Mouse (Mus musculus) hindbrain, embryonic 12.5 days (tissue): ENCODE measurements around the gene Adamtsl5. TPM values are rescaled to one million over a fixed set of nuclear protein-coding genes. Genes with fewer than 3 reads are reported as not detected.

Experiments
- ATAC-seq: fragments of 200-750 bp; cut with Nextera tagmentation; 2 replicates; pipeline ENCODE4 v1.8.0; 2017; ENCODE audit warnings: moderate TSS enrichment; ENCODE audit not compliant: low FRiP score
- H3K27ac ChIP-seq: fragments of 300-500 bp; sonication (generic); 2 replicates; pipeline ENCODE4 v1.5.1; 2016; ENCODE audit warnings: mild to moderate bottlenecking
- H3K27me3 ChIP-seq: fragments of 300-500 bp; sonication (generic); 2 replicates; pipeline ENCODE4 v1.6.1; 2016; ENCODE audit warnings: mild to moderate bottlenecking
- H3K36me3 ChIP-seq: fragments of 300-500 bp; sonication (generic); 2 replicates; pipeline ENCODE4 v1.6.1; 2016; ENCODE audit warnings: mild to moderate bottlenecking
- H3K4me1 ChIP-seq: fragments of 300-500 bp; sonication (generic); 2 replicates; pipeline ENCODE4 v1.6.1; 2016
- H3K4me2 ChIP-seq: fragments of 300-500 bp; sonication (generic); replicated peaks from 2 replicates; pipeline ENCODE4 v1.6.1; 2016; ENCODE audit warnings: mild to moderate bottlenecking
- H3K4me3 ChIP-seq: fragments of 300-500 bp; sonication (generic); 2 replicates; pipeline ENCODE4 v1.5.1; 2016; ENCODE audit warnings: mild to moderate bottlenecking
- H3K9ac ChIP-seq: fragments of 300-500 bp; sonication (generic); 2 replicates; pipeline ENCODE4 v1.6.1; 2016; ENCODE audit warnings: mild to moderate bottlenecking, moderate library complexity
- H3K9me3 ChIP-seq: fragments of 300-500 bp; sonication (generic); replicated peaks from 2 replicates; pipeline ENCODE4 v1.6.1; 2016; ENCODE audit warnings: mild to moderate bottlenecking
- WGBS: fragments of 180-500 bp; shearing (Covaris S2); methylation state at CpG from one replicate; pipeline ENCODE4 v1.1.7; 2016; 5-methylcytosine and 5-hydroxymethylcytosine counted together
- polyA plus RNA-seq: library from polyadenylated mRNA; unstranded; fragments of >200 nt; fragmentation: Nextera tagmentation; extraction: Ambion mirVana; gene quantifications from 2 replicates; pipeline ENCODE4 v1.2.1, GENCODE M21; 2016

Gene Adamtsl5
- polyA plus RNA-seq = 0.38 and 0.77 TPM in 2 replicates

DNA sequence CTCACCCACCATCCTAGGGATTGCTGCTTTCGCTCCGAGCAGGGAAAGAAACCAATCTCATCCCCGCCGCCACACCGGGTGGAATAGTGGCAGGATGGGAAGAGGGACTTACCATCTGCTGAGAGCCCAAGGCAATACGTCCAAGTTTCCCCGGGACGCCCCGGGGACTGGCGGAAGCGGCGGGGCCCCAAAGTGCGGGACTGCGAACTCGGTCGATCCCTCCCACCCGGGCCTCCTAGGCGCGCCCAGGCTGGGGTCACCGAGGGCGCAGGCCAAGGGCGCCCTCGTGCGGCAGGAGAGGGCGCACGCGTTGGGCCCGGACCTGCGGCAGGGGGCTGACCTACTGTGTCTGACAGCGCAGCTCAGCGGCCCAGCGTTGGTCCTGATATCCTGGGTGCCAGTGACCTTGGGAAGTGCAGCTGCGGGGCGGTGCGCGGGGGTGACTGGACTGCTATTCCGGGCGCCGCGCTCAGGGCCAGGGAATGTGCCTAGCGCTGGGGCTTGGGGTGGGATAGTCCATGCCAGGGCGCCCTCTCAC, at the start of gene Adamtsl5:
Adamtsl5 (minus strand) TSS at position 169 of the 538 bp plus-strand sequence.
- Histone ChIP-seq H3K4me2 (peak within 1 kb of the TSS; percentile 31), H3K4me1 (peaks cover 22% of the 10 kb centered on the region), H3K9ac (peak within 1 kb of the TSS; percentile 6; the same call in 1 of the 2 replicates), H3K27me3 (peaks cover 98% of the 10 kb centered on the region), H3K27ac (no peak within 1 kb of the TSS), H3K36me3 (no peaks in the 10 kb centered on the region), H3K4me3 (peak within 1 kb of the TSS; percentile 7), H3K9me3 (no peaks in the 10 kb centered on the region)
- under 1% methylated on average over 40 of the region's 42 CpGs for WGBS
- ATAC-seq = 0 out of 2 replicates have a peak, but pooled peaks have one; percentile 15

DNA sequence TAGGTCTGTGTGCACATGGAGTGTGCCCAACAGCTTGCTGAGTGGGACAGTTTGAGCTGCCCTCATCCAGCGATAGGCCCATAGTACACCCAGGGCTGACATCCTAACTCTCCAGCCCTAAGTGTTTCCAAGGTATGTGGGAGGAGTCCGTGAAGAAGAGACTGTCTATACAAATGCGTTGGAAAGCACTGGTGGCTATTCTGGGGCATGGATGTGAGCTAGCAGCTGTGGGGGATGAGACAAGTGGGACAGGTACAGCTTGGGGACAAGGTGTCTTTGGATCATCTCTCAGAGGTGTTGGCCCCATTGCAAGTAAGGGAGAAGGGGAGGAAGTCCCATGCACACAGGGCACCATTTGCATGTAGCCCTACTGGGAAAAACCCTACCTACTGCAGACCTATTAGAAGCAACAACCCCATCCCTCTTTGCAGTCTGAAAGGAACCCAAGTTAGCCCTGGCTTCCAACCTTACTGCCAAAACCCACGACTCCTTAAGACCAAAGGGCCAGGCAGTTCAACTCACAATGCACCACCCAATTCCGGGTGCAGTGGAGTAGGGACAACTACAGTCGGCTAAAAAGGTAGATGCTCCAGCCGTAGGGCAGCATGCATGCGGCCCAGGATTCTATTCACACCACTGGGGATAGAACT, 49.4 kb upstream of the Adamtsl5 start:
- Histone ChIP-seq H3K27ac (peak overlapping the region; percentile 99), H3K4me1 (peaks cover 26% of the 10 kb centered on the region), H3K27me3 (no peaks in the 10 kb centered on the region), H3K4me2 (peak overlapping the region; percentile 83), H3K9ac (peak overlapping the region; percentile 90), H3K9me3 (no peaks in the 10 kb centered on the region), H3K36me3 (peaks cover 50% of the 10 kb centered on the region), H3K4me3 (peak overlapping the region; percentile 72)
- ATAC-seq = no peak
- 58% methylated on average over 8 of the region's 8 CpGs for WGBS

DNA sequence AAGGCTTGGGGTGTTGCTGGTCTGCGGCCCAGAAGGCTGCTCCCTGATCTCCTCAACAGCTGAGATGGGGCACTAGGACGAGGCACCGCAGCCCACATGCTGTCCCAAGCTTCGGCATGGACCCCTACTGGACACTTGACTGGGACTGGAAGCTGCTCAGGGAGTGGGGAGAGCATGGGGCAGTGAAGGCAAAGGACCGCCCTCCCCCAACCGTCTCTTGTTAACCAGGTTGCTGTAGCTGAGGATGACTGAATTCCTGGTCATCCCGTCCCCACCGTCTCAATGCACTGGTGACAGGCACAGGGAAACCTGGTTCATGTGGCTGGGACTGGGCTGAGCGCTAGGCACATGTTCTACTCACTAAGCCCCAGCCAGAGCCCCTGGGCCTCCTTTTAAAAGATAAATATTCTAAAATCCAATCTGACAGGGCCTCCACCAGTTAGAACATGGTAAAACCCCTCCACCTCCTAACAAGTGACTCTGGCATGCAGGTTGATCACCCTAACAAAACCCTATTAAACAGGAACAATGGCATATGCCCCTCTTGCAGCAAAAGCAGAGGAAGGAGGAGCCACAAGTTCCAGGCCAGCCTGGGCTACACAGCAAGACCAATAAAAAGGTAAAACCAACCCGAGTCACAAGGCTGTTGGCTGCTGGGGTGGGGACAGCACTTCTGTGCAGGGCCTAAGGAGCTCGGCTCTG, 48.8 kb upstream of the Adamtsl5 start:
- H3K9me3 ChIP-seq = no peaks in the 10 kb centered on the region
- peak overlapping the region; percentile 72 for H3K4me3 ChIP-seq
- H3K9ac ChIP-seq = peak overlapping the region; percentile 90
- peaks cover 26% of the 10 kb centered on the region for H3K4me1 ChIP-seq
- H3K4me2 ChIP-seq = peak overlapping the region; percentile 83
- WGBS = 90% methylated on average over 11 of the region's 11 CpGs
- H3K36me3 ChIP-seq = peaks cover 52% of the 10 kb centered on the region
- peak overlapping the region; percentile 99; the same call in 1 of the 2 replicates for H3K27ac ChIP-seq
- ATAC-seq = no peak
- H3K27me3 ChIP-seq = no peaks in the 10 kb centered on the region

GRCm38 (mm10) chr10:80395025-80395627, 46.9 kb upstream of the Adamtsl5 start:
- Histone ChIP-seq H3K9ac (no peak overlapping the region), H3K4me2 (no peak overlapping the region), H3K27ac (no peak overlapping the region), H3K9me3 (no peaks in the 10 kb centered on the region), H3K4me3 (no peak overlapping the region), H3K27me3 (no peaks in the 10 kb centered on the region), H3K4me1 (peaks cover 19% of the 10 kb centered on the region), H3K36me3 (peaks cover 61% of the 10 kb centered on the region)
- WGBS = 93% methylated on average over 35 of the region's 35 CpGs
- ATAC-seq = no peak

DNA sequence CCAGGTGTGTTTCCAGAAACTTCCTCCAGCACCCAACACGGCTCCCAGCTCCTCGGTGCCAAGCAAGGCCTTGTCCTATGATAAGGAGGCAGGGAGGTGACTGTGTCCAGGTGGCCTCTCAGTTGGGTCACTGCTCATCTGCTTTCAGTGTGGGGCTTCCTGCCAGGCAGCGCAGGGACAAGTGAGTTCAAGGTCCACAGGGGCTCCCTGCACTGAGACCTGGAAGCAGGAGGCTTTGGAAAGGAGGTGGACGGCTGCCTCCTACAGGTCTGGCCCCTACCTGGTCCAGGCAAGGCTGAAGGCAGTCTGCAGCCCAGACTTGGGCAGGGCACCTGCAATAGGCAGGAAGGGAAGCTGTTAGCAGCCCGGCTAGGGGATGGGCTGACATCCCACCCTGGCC, 44.5 kb upstream of the Adamtsl5 start:
- Histone ChIP-seq H3K9ac (no peak overlapping the region), H3K27me3 (no peaks in the 10 kb centered on the region), H3K4me3 (0 out of 2 replicates have a peak overlapping the region, but pooled peaks have one; percentile 3), H3K27ac (no peak overlapping the region), H3K36me3 (peaks cover 63% of the 10 kb centered on the region), H3K9me3 (no peaks in the 10 kb centered on the region), H3K4me2 (no peak overlapping the region), H3K4me1 (peaks cover 22% of the 10 kb centered on the region)
- ATAC-seq = no peak
- WGBS = 91% methylated on average over 5 of the region's 5 CpGs

GRCm38 (mm10) chr10:80390697-80391096, 42.5 kb upstream of the Adamtsl5 start:
- Histone ChIP-seq H3K4me3 (no peak overlapping the region), H3K9ac (no peak overlapping the region), H3K4me1 (peaks cover 11% of the 10 kb centered on the region), H3K4me2 (no peak overlapping the region), H3K36me3 (peaks cover 58% of the 10 kb centered on the region), H3K9me3 (no peaks in the 10 kb centered on the region), H3K27me3 (no peaks in the 10 kb centered on the region), H3K27ac (no peak overlapping the region)
- ATAC-seq = no peak
- 86% methylated on average over 9 of the region's 9 CpGs for WGBS

GRCm38 (mm10) chr10:80389185-80389708, 41.0 kb upstream of the Adamtsl5 start:
- Histone ChIP-seq H3K4me1 (peaks cover 20% of the 10 kb centered on the region), H3K36me3 (peaks cover 49% of the 10 kb centered on the region), H3K4me2 (no peak overlapping the region), H3K4me3 (no peak overlapping the region), H3K27me3 (no peaks in the 10 kb centered on the region), H3K9me3 (no peaks in the 10 kb centered on the region), H3K27ac (no peak overlapping the region), H3K9ac (no peak overlapping the region)
- 77% methylated on average over 4 of the region's 4 CpGs for whole genome bisulfite sequencing
- ATAC-seq = no peak

- Histone ChIP-seq H3K36me3 (peaks cover 48% of the 10 kb centered on the region), H3K27ac (no peak overlapping the region), H3K4me1 (peaks cover 25% of the 10 kb centered on the region), H3K9me3 (no peaks in the 10 kb centered on the region), H3K4me3 (peak overlapping the region; percentile 99; the same call in 1 of the 2 replicates), H3K4me2 (peak overlapping the region; percentile 91; the same call in 1 of the 2 replicates), H3K9ac (no peak overlapping the region), H3K27me3 (no peaks in the 10 kb centered on the region)
- WGBS = 24% methylated on average over 2 of the region's 2 CpGs
- ATAC-seq = no peak
Measured at GRCm38 (mm10) chr10:80388731-80389130, 40.5 kb upstream of the Adamtsl5 start.

DNA sequence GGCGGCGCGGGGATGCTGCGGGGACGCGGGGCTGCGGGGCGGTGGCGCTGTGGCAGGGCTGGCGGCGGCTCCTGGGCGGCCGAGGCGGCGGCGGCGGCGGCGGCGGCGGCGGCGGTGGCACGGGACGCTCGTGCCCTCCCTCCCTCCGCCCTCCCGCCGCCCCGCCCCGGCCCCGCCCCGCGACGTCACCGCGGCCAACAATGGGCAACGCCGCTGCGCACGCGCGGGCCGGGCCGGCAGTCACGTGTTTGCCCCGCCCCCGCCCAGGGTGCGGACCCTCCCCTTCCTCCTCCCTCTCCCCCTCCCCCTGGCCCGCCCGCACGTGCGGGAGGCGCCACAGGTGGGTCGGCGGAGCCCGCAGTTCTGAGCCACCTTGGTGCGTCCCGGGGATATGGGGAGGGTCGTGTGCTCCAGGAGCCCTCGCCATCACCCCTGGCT, 39.3 kb upstream of the Adamtsl5 start, which contains the start of gene Mex3d:
Mex3d (minus strand) TSS at position 138 of the 438 bp plus-strand sequence.
- Histone ChIP-seq H3K9ac (peak within 1 kb of the TSS; percentile 100), H3K27me3 (no peaks in the 10 kb centered on the region), H3K36me3 (peaks cover 48% of the 10 kb centered on the region), H3K4me2 (peak within 1 kb of the TSS; percentile 91), H3K9me3 (no peaks in the 10 kb centered on the region), H3K27ac (peak within 1 kb of the TSS; percentile 98), H3K4me1 (peaks cover 37% of the 10 kb centered on the region), H3K4me3 (peak within 1 kb of the TSS; percentile 99)
- peak; percentile 23 for ATAC-seq
- WGBS = 0% methylated on average over 15 of the region's 61 CpGs

DNA sequence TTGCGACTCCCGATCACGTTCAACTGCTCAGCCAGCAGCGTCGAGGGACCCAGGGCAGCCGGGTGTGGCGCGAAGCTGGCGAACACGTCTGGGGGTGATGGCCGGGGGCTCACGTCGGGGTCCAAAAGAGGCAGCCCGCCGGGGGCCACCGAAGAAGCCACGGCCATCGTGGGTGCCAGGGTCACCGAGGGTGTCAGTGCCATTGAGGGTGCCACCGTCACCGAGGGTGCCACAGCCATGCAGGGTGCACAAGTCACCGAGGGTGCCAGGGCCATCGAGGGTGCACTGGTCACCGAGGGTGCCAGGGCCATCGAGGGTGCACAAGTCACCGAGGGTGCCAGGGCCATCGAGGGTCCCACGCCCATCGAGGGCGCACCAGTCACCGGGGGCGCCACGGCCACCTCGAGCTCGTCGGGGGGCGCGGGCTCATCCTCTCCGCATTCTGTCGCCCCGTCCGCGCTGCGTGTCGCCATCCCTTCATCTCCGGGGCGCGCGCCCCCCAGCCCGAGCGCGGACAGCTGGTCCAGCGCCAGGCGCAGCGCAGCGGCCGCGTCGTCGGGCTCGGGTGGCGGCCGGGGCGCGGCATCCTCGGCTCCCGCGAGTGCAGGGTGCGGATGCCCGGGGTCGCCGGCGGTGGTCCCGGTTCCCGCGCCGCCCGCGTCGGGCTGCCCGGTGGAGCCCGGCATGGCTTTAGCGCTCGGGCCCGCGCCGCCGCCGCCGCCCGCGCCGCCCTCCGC, 38.7 kb upstream of the Adamtsl5 start:
- peak overlapping the region; percentile 98 for H3K27ac ChIP-seq
- peaks cover 42% of the 10 kb centered on the region for H3K4me1 ChIP-seq
- peak overlapping the region; percentile 99 for H3K4me3 ChIP-seq
- no peak for ATAC-seq
- H3K36me3 ChIP-seq = peaks cover 48% of the 10 kb centered on the region
- H3K4me2 ChIP-seq = peak overlapping the region; percentile 91
- H3K9me3 ChIP-seq = no peaks in the 10 kb centered on the region
- no peaks in the 10 kb centered on the region for H3K27me3 ChIP-seq
- 1% methylated on average over 88 of the region's 94 CpGs for WGBS
- peak overlapping the region; percentile 100 for H3K9ac ChIP-seq
